Comparison of ENCODE assay signal across 8 mouse cellular contexts in the genomic region with DNA sequence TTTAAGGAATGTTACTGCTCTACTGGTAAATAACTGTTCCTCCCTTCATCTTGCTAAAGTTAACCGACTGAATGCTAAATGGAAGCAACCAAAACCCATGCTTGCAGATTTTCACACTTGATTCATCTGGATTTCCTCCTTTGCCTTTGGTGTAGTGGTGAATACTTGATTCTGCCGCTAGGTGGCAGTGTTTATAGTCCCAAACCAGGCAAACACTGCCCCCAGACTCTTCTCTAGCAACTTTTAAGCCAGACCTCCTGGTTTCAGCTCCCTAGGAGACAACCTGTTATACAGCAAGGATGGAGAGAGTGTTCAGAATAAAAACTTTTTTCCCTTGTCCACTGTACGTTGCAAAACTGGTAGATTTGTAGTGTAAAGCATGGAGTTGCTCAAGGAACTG. TPM values are rescaled to one million over a fixed set of nuclear protein-coding genes. Genes with fewer than 3 reads are reported as not detected.
DNase-seq lines count a peak whose midpoint lies in the region; ATAC-seq and TF ChIP-seq lines count a peak whose summit lies in the region.

No protein-coding gene starts in this region.

- peak; percentile 61 for DNase-seq in urinary bladder, postnatal 25 days (ENCODE audit: low spot score)
- no peak for DNase-seq in urinary bladder, adult 2 months (ENCODE audit: low spot score)
- peak; percentile 52 to 55 for DNase-seq in cerebellum, adult 2 months
- peak; percentile 77 for DNase-seq in forelimb bud, embryonic 11.5 days (ENCODE audit: low read depth, low spot score)
- peak; percentile 57 for DNase-seq in kidney, adult 2 months
- DNase-seq in limb, embryonic 11.5 days (ENCODE audit: low spot score) = peak; percentile 75
- DNase-seq in naive thymus-derived CD4-positive, alpha-beta T cell, adult 2 months (ENCODE audit: low read depth) = peak; percentile 78
- peak; percentile 78 for DNase-seq in splenic B cell, adult 2 months (ENCODE audit: low read depth, low spot score)

- TF ChIP-seq CTCF in cerebellum, adult 2 months (IDR thresholded peaks at IDR 0.05; ENCODE audit: borderline replicate concordance, insufficient read depth, low read depth, low read length) = peak; percentile 42; the same call in 1 of the 2 replicates
- peak; percentile 54; the same call in 1 of the 2 replicates for TF ChIP-seq CTCF in kidney, adult 2 months (conservative IDR thresholded peaks at IDR 0.05; ENCODE audit: insufficient read depth, insufficient read length, low read depth, low read length)

- no peaks in the 10 kb centered on the region for H3K36me3 ChIP-seq in kidney, adult 2 months (ENCODE audit: control insufficient read depth, insufficient read depth, low read length)
- H3K36me3 ChIP-seq in limb, embryonic 11.5 days (ENCODE audit: control insufficient read depth, insufficient read depth, low read length) = no peaks in the 10 kb centered on the region
- H3K36me3 ChIP-seq in splenic B cell, adult 2 months (ENCODE audit: control insufficient read depth, insufficient read depth, low read length, poor library complexity, severe bottlenecking) = no peaks in the 10 kb centered on the region

- no peak overlapping the region for H3K27ac ChIP-seq in cerebellum, adult 2 months (ENCODE audit: insufficient read depth, low read length)
- H3K27ac ChIP-seq in kidney, adult 2 months (ENCODE audit: insufficient read depth, low read depth, low read length) = no peak overlapping the region
- H3K27ac ChIP-seq in limb, embryonic 11.5 days (replicated peaks; ENCODE audit: low read depth, low read length) = no peak overlapping the region

- 10% methylated on average over 3 of the region's 3 CpGs for WGBS in cerebellum, adult 2 months
- WGBS in kidney, adult 2 months = 3% methylated on average over 3 of the region's 3 CpGs
- WGBS in limb, embryonic 11.5 days = 3% methylated on average over 3 of the region's 3 CpGs

- no peaks in the 10 kb centered on the region for H3K9me3 ChIP-seq in limb, embryonic 11.5 days (ENCODE audit: control insufficient read depth, low read length)

- no peak overlapping the region for H3K9ac ChIP-seq in limb, embryonic 11.5 days (ENCODE audit: low read length)

- H3K4me1 ChIP-seq in cerebellum, adult 2 months (ENCODE audit: control insufficient read depth, insufficient read depth, low read length) = no peaks in the 10 kb centered on the region; the same call in 1 of the 2 replicates
- no peaks in the 10 kb centered on the region for H3K4me1 ChIP-seq in kidney, adult 2 months (ENCODE audit: control insufficient read depth, insufficient read depth, low read length)
- H3K4me1 ChIP-seq in limb, embryonic 11.5 days (ENCODE audit: control insufficient read depth, insufficient read depth, low read length) = no peaks in the 10 kb centered on the region

- no peak overlapping the region for H3K4me2 ChIP-seq in limb, embryonic 11.5 days (ENCODE audit: low read depth, severe bottlenecking)

- no peak for ATAC-seq in limb, embryonic 11.5 days (ENCODE audit: insufficient number of reproducible peaks, low FRiP score, low TSS enrichment, low read depth)

- no peaks in the 10 kb centered on the region for H3K27me3 ChIP-seq in cerebellum, adult 2 months (ENCODE audit: control insufficient read depth, insufficient read depth, low read length)
- H3K27me3 ChIP-seq in kidney, adult 2 months (replicated peaks; ENCODE audit: control insufficient read depth, insufficient read depth, low read length) = no peaks in the 10 kb centered on the region
- H3K27me3 ChIP-seq in limb, embryonic 11.5 days (ENCODE audit: control insufficient read depth, insufficient read depth, low read length) = no peaks in the 10 kb centered on the region
- no peaks in the 10 kb centered on the region for H3K27me3 ChIP-seq in splenic B cell, adult 2 months (ENCODE audit: control insufficient read depth, insufficient read depth, low read length, poor library complexity, severe bottlenecking)

- no peak for TF ChIP-seq POLR2A in cerebellum, adult 2 months (IDR thresholded peaks at IDR 0.05; ENCODE audit: borderline replicate concordance, insufficient read depth, low read length)
- TF ChIP-seq POLR2A in kidney, adult 2 months (IDR thresholded peaks at IDR 0.05; ENCODE audit: low read depth, low read length) = no peak

- no peak overlapping the region for H3K4me3 ChIP-seq in cerebellum, adult 2 months (replicated peaks; ENCODE audit: insufficient read depth, low read depth, low read length)
- no peak overlapping the region for H3K4me3 ChIP-seq in kidney, adult 2 months (ENCODE audit: insufficient read depth, low read depth, low read length)
- H3K4me3 ChIP-seq in limb, embryonic 11.5 days (ENCODE audit: low read depth, low read length) = no peak overlapping the region

RNA-seq across cellular contexts. Expression of gene Cep78, which starts 13.4 kb away (rescaled TPM):
- polyA plus RNA-seq in urinary bladder, adult 2 months (2012; rRNA removed) = 7.1 and 8.4 TPM in 2 replicates
- polyA plus RNA-seq in cerebellum, adult 2 months (2012; rRNA removed) = 9.6 and 10.0 TPM in 2 replicates
- polyA plus RNA-seq in kidney, adult 2 months (2012; rRNA removed) = 1.5 and 1.6 TPM in 2 replicates
- 55.8 and 57.3 TPM in 2 replicates for polyA plus RNA-seq in limb, embryonic 11.5 days (2014; fragmentation: Nextera tagmentation; extraction: Ambion mirVana)

RNA-seq across cellular contexts. Expression of gene Psat1, which starts 51.0 kb away (rescaled TPM):
- polyA plus RNA-seq in urinary bladder, adult 2 months (2012; rRNA removed) = 11.1 and 12.0 TPM in 2 replicates
- polyA plus RNA-seq in cerebellum, adult 2 months (2012; rRNA removed) = 90.0 and 106 TPM in 2 replicates
- polyA plus RNA-seq in kidney, adult 2 months (2012; rRNA removed) = 21.0 and 28.5 TPM in 2 replicates
- polyA plus RNA-seq in limb, embryonic 11.5 days (2014; fragmentation: Nextera tagmentation; extraction: Ambion mirVana) = 88.6 and 97.9 TPM in 2 replicates
